ENCODE assay signal across 8 mouse cellular contexts in the genomic region with DNA sequence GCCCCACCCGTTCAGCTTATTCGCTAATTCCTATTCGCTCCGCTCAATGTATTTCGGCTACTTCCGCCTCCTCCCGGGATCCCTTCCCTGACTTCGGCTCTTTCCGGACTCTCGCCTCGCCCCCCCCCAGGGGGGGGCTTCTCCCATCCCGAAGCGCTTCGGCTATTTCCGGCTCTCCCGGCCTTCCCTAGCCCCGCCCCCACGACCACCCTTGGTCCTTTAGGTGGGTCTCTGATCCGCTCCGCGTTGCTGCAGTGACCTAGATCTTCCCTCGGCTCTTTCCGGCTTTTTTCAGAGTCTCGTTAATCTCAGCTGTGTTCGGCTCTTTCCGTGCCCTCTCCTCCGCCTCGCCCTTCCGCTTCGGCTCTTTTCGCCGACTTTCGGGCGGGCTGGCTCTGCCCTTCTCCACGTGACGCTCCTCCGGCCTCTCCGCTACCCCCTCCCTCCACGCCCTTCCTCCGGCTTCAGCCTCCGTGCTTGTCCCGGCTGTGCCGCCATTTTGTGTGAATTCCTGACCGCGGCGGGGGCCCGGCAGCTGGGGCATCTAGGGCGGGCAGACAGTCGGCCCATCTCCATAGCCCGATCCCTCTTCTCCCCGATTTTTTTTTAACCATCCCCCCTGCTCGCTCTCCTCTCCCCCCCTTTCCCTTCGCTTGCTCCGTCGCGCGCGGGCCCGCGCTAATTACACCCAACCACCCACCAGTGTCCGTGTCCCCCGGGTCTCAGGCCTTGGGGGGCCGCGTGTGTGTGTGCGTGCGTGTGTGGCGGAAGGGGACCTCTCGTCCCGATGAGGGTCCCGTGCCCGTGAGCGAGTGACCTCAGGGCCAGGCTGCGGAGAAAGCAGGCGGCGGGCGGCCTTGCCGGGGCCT. TPM values are rescaled to one million over a fixed set of nuclear protein-coding genes. Genes with fewer than 3 reads are reported as not detected.
DNase-seq lines count a peak whose midpoint lies in the region; ATAC-seq and TF ChIP-seq lines count a peak whose summit lies in the region.

No protein-coding gene starts in this region.

- peak overlapping the region; percentile 100 for H3K27ac ChIP-seq in gastrocnemius, adult 2 months
- H3K27ac ChIP-seq in hindbrain, postnatal 0 days: peak overlapping the region; percentile 100

- H3K4me2 ChIP-seq in hindbrain, postnatal 0 days (ENCODE audit: low read depth, low read length): peak overlapping the region; percentile 92

- intact Hi-C loops in gastrocnemius, adult 2 months (cut with DNase I): loop anchor here (5.0 kb wide), 1 partner anchor 217 kb away; no protein-coding TSS in a partner anchor

- peak; percentile 64 for ATAC-seq in common myeloid progenitor, adult 5-6 weeks (replicated peaks; ENCODE audit: low read depth, poor library complexity, severe bottlenecking)
- ATAC-seq in hindbrain, postnatal 0 days: peak; percentile 97

- H3K4me3 ChIP-seq in gastrocnemius, adult 2 months: peak overlapping the region; percentile 100
- peak overlapping the region; percentile 68 for H3K4me3 ChIP-seq in hindbrain, postnatal 0 days (ENCODE audit: low read length)
- H3K4me3 ChIP-seq in megakaryocyte, embryonic 14.5 days (replicated peaks): peak overlapping the region; percentile 98

- peak; percentile 99 for DNase-seq in ZHBTc4 (ENCODE audit: low read depth, low spot score)
- peak; percentile 99 for DNase-seq in gastrocnemius, adult 2 months
- peak; percentile 100 for DNase-seq in hindbrain, postnatal 0 days (ENCODE audit: low spot score)
- peak; percentile 91 to 97 for DNase-seq in left cerebral cortex, adult 8-10 months (ENCODE audit: low spot score in 2 of 2)
- DNase-seq in right cerebral cortex, postnatal 10 days (ENCODE audit: low spot score in 2 of 2): peak; percentile 99
- peak; percentile 97 for DNase-seq in urinary bladder, postnatal 25 days (ENCODE audit: low spot score)

- no peaks in the 10 kb centered on the region for H3K27me3 ChIP-seq in hindbrain, postnatal 0 days (ENCODE audit: insufficient read depth, low read length)
- no peaks in the 10 kb centered on the region for H3K27me3 ChIP-seq in megakaryocyte, embryonic 14.5 days (replicated peaks)

- under 1% methylated on average over 77 of the region's 77 CpGs for WGBS in hindbrain, postnatal 0 days

- H3K4me1 ChIP-seq in hindbrain, postnatal 0 days (ENCODE audit: insufficient read depth, low read length): peaks cover 19% of the 10 kb centered on the region
- H3K4me1 ChIP-seq in megakaryocyte, embryonic 14.5 days: peaks cover 46% of the 10 kb centered on the region

- H3K9me3 ChIP-seq in hindbrain, postnatal 0 days (ENCODE audit: low read length): no peaks in the 10 kb centered on the region
- H3K9me3 ChIP-seq in megakaryocyte, embryonic 14.5 days: no peaks in the 10 kb centered on the region

- TF ChIP-seq CTCF in gastrocnemius, adult 2 months (IDR thresholded peaks at IDR 0.05): no peak
- TF ChIP-seq CTCF in hindbrain, postnatal 0 days (IDR thresholded peaks at IDR 0.05; ENCODE audit: low read depth): no peak

- no peaks in the 10 kb centered on the region for H3K36me3 ChIP-seq in hindbrain, postnatal 0 days (ENCODE audit: insufficient read depth, low read length)
- peaks cover 26% of the 10 kb centered on the region for H3K36me3 ChIP-seq in megakaryocyte, embryonic 14.5 days (replicated peaks; ENCODE audit: low read length)

- H3K9ac ChIP-seq in hindbrain, postnatal 0 days (replicated peaks; ENCODE audit: low read length): peak overlapping the region; percentile 100

RNA-seq across cellular contexts. Expression of gene Zc3h4, which starts 0.7 kb away (rescaled TPM):
- total RNA-seq in common myeloid progenitor, adult 5-6 weeks (2017): 31.5 and 52.8 TPM in 2 replicates
- 10 to 100 TPM; 29.9 to 32.0 TPM for total RNA-seq in gastrocnemius, adult 2 months (2021)
- total RNA-seq in hindbrain, postnatal 0 days (2014; rRNA removed): 36.8 and 38.2 TPM in 2 replicates
- 8.3 and 9.1 TPM in 2 replicates for polyA plus RNA-seq in hindbrain, postnatal 0 days (2015; fragmentation: Nextera tagmentation; extraction: Ambion mirVana)
- total RNA-seq in left cerebral cortex, adult 8-10 months (2022): 10 to 100 TPM; 48.3 to 56.6 (median 52.4) TPM
- 59.1 and 96.9 TPM in 2 replicates for polyA plus RNA-seq in megakaryocyte, embryonic 14.5 days (2012; ENCODE audit: insufficient read depth, low replicate concordance)

RNA-seq across cellular contexts. Expression of gene Sae1, which starts 12.4 kb away (rescaled TPM):
- total RNA-seq in common myeloid progenitor, adult 5-6 weeks (2017): 424 and 443 TPM in 2 replicates
- total RNA-seq in gastrocnemius, adult 2 months (2021): 10 to 100 TPM; 21.6 to 34.8 TPM
- 88.6 and 89.4 TPM in 2 replicates for total RNA-seq in hindbrain, postnatal 0 days (2014; rRNA removed)
- 215 and 216 TPM in 2 replicates for polyA plus RNA-seq in hindbrain, postnatal 0 days (2015; fragmentation: Nextera tagmentation; extraction: Ambion mirVana)
- total RNA-seq in left cerebral cortex, adult 8-10 months (2022): 100 to 1,000 TPM in 3 of 4 experiments, 10 to 100 TPM in 1; 92.2 to 108 (median 105) TPM
- polyA plus RNA-seq in megakaryocyte, embryonic 14.5 days (2012; ENCODE audit: insufficient read depth, low replicate concordance): 4.3 and 20.1 TPM in 2 replicates

RNA-seq across cellular contexts. Expression of gene Tmem160, which starts 52.5 kb away (rescaled TPM):
- 14.8 and 22.5 TPM in 2 replicates for total RNA-seq in common myeloid progenitor, adult 5-6 weeks (2017)
- 10 to 100 TPM; 49.2 to 50.0 TPM for total RNA-seq in gastrocnemius, adult 2 months (2021)
- total RNA-seq in hindbrain, postnatal 0 days (2014; rRNA removed): 71.7 and 72.6 TPM in 2 replicates
- polyA plus RNA-seq in hindbrain, postnatal 0 days (2015; fragmentation: Nextera tagmentation; extraction: Ambion mirVana): 102 and 114 TPM in 2 replicates
- total RNA-seq in left cerebral cortex, adult 8-10 months (2022): 10 to 100 TPM; 53.3 to 81.3 (median 69.6) TPM
- polyA plus RNA-seq in megakaryocyte, embryonic 14.5 days (2012; ENCODE audit: insufficient read depth, low replicate concordance): 185 and 233 TPM in 2 replicates

Comparison
In these comparisons a context has a peak if more than half of its experiments do, and no peak if none do; other contexts are left out.
1. Peak in every context shown above with its lines: DNase-seq, ATAC-seq, H3K4me3 ChIP-seq and H3K27ac ChIP-seq.